Mouse (Mus musculus) small intestine, adult 2 months (tissue): ENCODE results near the gene Camta1. TPM values are rescaled to one million over a fixed set of nuclear protein-coding genes. Genes with fewer than 3 reads are reported as not detected.
A peak's percentile ranks its signal among the peaks of the same experiment; 100 is the strongest.

ENCODE experiments used
- H3K27ac ChIP-seq: fragments of 200-500 bp; 2 replicates; pipeline ENCODE4 v1.5.1; 2012; ENCODE audit warnings: low read depth, low read length, control low read depth, inconsistent platforms; ENCODE audit not compliant: insufficient read depth
- H3K27me3 ChIP-seq: fragments of 200-500 bp; 2 replicates; pipeline ENCODE4 v1.6.1; 2012; ENCODE audit warnings: mild to moderate bottlenecking, moderate library complexity, low read length, inconsistent platforms; ENCODE audit not compliant: control insufficient read depth, insufficient read depth
- H3K36me3 ChIP-seq: fragments of 200-500 bp; 2 replicates; pipeline ENCODE4 v1.6.1; 2012; ENCODE audit warnings: mild to moderate bottlenecking, low read length, control low read depth, inconsistent platforms; ENCODE audit not compliant: control insufficient read depth, insufficient read depth
- H3K4me1 ChIP-seq: fragments of 200-500 bp; 2 replicates; pipeline ENCODE4 v1.6.1; 2012; ENCODE audit warnings: low read length, inconsistent platforms, mixed read lengths; ENCODE audit not compliant: control insufficient read depth, insufficient read depth, insufficient read length
- H3K4me3 ChIP-seq: fragments of 200-500 bp; 2 replicates; pipeline ENCODE4 v1.5.1; 2012; ENCODE audit warnings: low read depth, mild to moderate bottlenecking, control low read depth, inconsistent platforms, low read length, moderate library complexity
- CTCF ChIP-seq: fragments of 200-500 bp; IDR thresholded peaks from 2 replicates; pipeline ENCODE4 v1.5.1; 2012; ENCODE audit warnings: low read depth, mild to moderate bottlenecking, control low read depth, inconsistent platforms, low read length, moderate library complexity, mixed read lengths; ENCODE audit not compliant: insufficient replicate concordance, insufficient read length; ENCODE audit errors: extremely low read depth
- POLR2A ChIP-seq: fragments of 200-500 bp; IDR thresholded peaks from 2 replicates; pipeline ENCODE4 v1.6.1; 2012; ENCODE audit warnings: low read depth, mild to moderate bottlenecking, control low read depth, inconsistent platforms, low read length, moderate library complexity
- WGBS: fragments of 180-500 bp; shearing (Covaris S2); methylation state at CpG from one replicate; pipeline ENCODE4 v1.1.7; 2018; 5-methylcytosine and 5-hydroxymethylcytosine counted together
- polyA plus RNA-seq: library from polyadenylated mRNA; depleted of rRNA; stranded (reverse); fragments of >200 nt; gene quantifications from 2 replicates; pipeline ENCODE4 v1.2.3, GENCODE M21; 2012

The Camta1 gene
- polyA plus RNA-seq, 1 experiment: 2.2 TPM

DNA sequence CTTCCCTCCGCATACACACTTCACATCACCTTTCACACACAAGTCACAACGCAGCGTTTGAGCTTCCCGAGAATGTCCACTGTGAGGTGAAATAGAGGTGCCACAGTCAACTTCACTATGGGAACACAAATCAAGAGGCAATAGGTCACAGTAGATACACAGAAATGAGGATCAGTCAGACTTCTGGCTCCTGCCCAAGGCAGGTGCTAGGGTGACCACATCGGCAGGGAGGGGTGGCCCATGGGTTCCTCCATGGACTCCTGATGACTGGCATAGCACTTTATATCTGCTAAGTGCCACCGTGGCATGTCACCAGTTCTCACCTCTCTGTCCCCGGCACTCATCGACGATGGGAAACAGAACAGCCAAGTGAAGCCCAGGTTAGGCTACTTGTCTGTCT, 863.0 kb downstream of the Camta1 start:
- Histone ChIP-seq H3K27ac (no peak overlapping the region), H3K4me1 (no peaks in the 10 kb centered on the region), H3K4me3 (no peak overlapping the region), H3K27me3 (no peaks in the 10 kb centered on the region; the same call in 1 of the 2 replicates), H3K36me3 (no peaks in the 10 kb centered on the region)
- 62% methylated on average over 9 of the region's 9 CpGs for WGBS
- TF ChIP-seq POLR2A (no peak), CTCF (no peak)

GRCm38 (mm10) chr4:150996797-150997196, 864.9 kb downstream of the Camta1 start, which contains the start of gene Uts2:
Gene Uts2 (plus strand): TSS chr4:150997097.
- Histone ChIP-seq H3K4me1 (no peaks in the 10 kb centered on the region), H3K27ac (no peak within 1 kb of the TSS)
- WGBS: 86% methylated on average over 7 of the region's 7 CpGs

GRCm38 (mm10) chr4:150990148-150990547, 871.5 kb downstream of the Camta1 start:
- Histone ChIP-seq H3K36me3 (no peaks in the 10 kb centered on the region), H3K4me1 (no peaks in the 10 kb centered on the region), H3K27me3 (no peaks in the 10 kb centered on the region), H3K4me3 (no peak overlapping the region), H3K27ac (no peak overlapping the region)
- WGBS: 51% methylated on average over 6 of the region's 6 CpGs
- no peak for TF ChIP-seq POLR2A
- TF ChIP-seq CTCF: peak; percentile 43; the same call in 1 of the 2 replicates

More at GRCm38 (mm10) chr4:150996797-150997196, 864.9 kb downstream of the Camta1 start, which contains the start of gene Uts2:
- TF ChIP-seq POLR2A: no peak
- no peak for TF ChIP-seq CTCF
- Histone ChIP-seq H3K4me3 (no peak within 1 kb of the TSS), H3K27me3 (no peaks in the 10 kb centered on the region), H3K36me3 (no peaks in the 10 kb centered on the region)

DNA sequence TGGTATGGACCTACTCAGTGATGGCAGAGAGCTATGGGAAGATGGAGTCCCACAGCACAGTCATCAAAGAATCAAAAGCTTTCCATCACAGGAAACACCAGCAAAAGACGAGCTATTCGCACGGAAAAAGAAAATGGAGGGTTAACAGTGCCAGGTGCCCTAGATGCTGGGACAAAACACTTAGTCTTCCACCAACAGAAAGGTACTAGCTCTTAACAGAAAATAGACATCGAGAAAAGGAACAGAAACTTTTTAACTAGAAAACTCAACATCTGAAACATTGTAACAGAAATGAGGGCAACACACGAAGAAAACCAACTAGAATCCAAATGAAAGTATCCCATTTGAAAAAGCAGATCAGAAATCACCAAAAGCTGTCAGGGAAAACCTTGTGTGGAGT, 881.5 kb downstream of the Camta1 start:
- H3K36me3 ChIP-seq: no peaks in the 10 kb centered on the region
- H3K4me1 ChIP-seq: no peaks in the 10 kb centered on the region
- H3K27ac ChIP-seq: no peak overlapping the region
- H3K4me3 ChIP-seq: no peak overlapping the region
- no peak for TF ChIP-seq POLR2A
- TF ChIP-seq CTCF: no peak
- H3K27me3 ChIP-seq: no peaks in the 10 kb centered on the region
- 85% methylated on average over 5 of the region's 5 CpGs for WGBS

DNA sequence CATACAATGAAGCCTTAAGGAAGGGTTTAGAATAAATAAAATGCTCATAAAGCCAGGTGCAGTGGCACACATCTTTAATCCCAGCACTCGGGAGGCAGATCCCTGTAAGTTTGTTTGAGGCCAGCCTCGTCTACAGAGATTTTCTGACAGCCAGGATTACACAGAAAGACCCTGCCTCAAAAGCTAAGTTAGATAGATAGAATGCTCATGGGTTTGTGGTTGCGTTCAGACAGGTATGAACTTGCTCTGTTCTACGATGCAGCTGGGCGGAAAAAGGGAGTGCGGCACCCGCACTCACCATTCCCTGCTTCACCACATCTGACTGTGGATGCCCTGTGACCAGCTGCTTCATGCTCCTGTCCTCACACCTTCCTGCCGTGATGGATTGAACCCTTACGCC, 882.2 kb downstream of the Camta1 start:
- 77% methylated on average over 9 of the region's 9 CpGs for WGBS

DNA sequence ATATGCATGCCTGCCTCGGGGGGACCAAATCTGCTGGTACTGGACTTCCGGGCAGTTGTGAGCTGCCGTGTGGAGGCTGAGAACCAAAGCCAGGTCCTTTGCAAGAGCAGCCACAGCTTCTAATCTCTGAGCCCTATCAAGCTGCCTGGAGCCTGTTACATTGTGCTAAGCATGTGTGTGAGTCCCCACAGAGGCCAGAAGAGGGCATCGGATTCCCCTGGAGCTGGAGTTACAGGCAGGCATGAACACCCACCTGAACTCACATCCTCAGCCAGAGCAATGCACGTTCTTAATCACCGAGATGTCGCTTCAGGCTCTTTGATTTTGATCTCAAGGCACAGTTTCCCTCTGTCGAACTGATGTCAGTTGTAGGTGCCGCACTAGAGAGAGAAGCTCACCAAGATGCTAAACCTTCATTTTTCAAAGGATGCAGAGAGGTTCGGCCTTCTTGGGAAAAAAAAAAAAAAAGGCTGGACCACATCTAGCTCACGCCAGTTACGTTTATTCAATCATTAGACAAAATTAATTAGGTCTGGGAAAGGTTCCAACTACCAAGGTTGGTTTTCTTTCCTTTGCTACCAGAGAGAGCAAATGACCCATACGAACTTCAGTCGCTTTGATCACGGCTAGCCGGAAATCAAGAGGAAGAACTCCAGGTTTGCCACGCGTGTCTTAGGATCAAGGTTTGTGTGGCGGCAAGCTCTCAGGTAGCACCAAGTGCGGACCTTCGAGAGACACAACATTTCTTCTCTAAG, 883.3 kb downstream of the Camta1 start:
- Histone ChIP-seq H3K27ac (no peak overlapping the region), H3K36me3 (no peaks in the 10 kb centered on the region), H3K4me3 (no peak overlapping the region), H3K4me1 (no peaks in the 10 kb centered on the region), H3K27me3 (no peaks in the 10 kb centered on the region)
- TF ChIP-seq POLR2A (no peak), CTCF (no peak)
- WGBS: 80% methylated on average over 21 of the region's 21 CpGs

More for the DNA sequence above, 882.2 kb downstream of the Camta1 start:
- no peak overlapping the region for H3K4me3 ChIP-seq
- no peaks in the 10 kb centered on the region for H3K36me3 ChIP-seq
- TF ChIP-seq POLR2A (no peak), CTCF (no peak)
- H3K27me3 ChIP-seq: no peaks in the 10 kb centered on the region
- no peak overlapping the region for H3K27ac ChIP-seq
- H3K4me1 ChIP-seq: no peaks in the 10 kb centered on the region

DNA sequence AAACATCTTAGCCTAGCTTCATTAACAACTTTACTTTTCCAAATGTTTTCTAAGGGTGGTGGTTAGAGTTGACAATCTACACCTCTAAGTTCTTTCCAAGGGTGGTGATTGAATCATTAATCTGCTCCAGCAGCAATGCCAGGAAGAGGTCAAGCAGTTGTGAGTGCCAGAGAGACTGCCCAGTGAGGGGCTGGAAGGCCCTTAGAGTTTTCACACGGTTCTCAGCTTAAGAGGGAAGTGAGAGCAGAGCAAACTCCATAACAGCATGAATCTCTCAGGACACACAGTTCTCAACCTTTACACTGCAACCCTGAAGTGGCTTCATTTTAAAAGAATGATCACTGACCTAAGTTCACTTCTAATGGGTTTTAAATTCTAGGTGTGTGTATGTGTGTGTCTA, 886.5 kb downstream of the Camta1 start:
- H3K4me3 ChIP-seq: no peak overlapping the region
- WGBS: 35% methylated on average over 1 of the region's 1 CpGs
- TF ChIP-seq POLR2A (no peak), CTCF (no peak)

More for the DNA sequence above, 886.5 kb downstream of the Camta1 start:
- no peak overlapping the region for H3K27ac ChIP-seq
- no peaks in the 10 kb centered on the region for H3K4me1 ChIP-seq
- no peaks in the 10 kb centered on the region for H3K36me3 ChIP-seq
- H3K27me3 ChIP-seq: no peaks in the 10 kb centered on the region
